Mouse (Mus musculus) MEL-GATA-1-ER (cell line): ENCODE data around the gene Odf3l1.
"Not testable (repeated sequence)": the region's sequence is repeated elsewhere in the genome, so short reads cannot be mapped to it uniquely, and the experiment has no call there.

Experiments used
- DNase-seq: peaks from one replicate; pipeline ENCODE4 v3.0.0-alpha.2; 2012; ENCODE audit warnings: low read depth; ENCODE audit errors: extremely low read depth

Gene Odf3l1

DNA sequence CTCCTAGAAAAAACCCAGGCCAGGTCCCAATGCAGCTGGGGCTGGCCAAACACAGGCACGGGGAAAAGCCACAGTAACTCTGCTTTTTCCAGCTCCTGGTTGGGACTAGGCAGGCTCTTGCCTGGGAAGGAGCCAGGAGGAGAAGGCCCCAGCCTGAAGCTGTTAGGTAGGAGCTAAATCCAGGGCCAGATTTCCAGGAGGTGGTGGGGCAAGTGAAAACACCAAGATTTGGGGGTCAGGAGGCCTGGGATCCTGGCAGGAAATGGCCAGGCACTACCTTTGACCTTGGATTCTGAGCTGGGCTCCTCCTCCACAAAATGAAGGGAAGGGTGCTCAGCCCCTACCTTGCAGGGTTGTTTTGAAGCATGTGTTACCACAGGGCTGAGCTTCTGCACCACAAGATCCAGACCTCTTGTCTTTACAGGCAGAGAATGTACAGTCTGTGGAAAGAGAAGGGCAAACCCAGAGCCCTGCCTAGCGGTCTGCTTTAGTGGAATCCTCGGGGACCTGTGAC is at the start of gene Odf3l1:
Odf3l1 (minus strand) TSS at position 464 of the 514 bp plus-strand sequence.
- DNase-seq: no peak

DNA sequence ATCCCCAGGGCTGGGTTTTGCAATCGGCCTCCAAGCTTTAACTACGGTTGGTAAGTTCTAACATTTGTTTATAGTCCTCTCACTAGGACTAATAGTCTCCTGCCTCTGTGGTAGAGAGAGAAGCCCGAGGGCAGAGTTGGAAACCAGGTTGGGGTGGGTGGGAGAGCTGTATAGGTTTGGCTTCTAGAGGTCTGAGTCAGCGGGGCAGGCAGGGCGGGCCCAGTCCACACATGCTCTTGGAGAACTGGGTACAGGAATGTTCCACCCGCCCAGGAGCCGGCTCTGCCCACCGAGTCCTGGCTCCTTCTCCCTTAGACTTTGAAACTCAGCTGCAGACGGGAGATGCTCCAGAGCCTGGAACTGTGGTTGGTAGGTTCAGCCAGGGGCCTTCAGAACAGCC is 49.5 kb upstream of the Odf3l1 start:
- DNase-seq: no peak

DNA sequence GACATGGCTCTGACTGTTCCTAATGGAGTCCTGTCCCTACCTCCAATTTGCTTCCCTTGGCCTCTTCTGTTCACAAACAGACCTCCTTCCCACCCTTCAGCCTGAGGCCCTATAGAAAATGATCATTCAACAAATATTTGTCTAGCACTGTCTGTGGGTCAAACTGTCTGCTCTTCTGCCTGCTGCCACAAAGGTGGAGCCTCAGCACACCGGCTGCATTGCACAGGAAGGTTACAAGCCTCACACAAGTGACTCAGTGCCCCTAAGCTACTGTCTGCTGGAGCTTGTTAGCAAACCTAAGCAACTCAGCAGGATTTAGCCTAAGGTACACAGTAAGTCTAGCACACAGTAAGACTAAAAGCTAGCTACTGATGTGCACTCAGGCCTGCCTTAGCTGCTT is 46.5 kb upstream of the Odf3l1 start:
- no peak for DNase-seq

DNA sequence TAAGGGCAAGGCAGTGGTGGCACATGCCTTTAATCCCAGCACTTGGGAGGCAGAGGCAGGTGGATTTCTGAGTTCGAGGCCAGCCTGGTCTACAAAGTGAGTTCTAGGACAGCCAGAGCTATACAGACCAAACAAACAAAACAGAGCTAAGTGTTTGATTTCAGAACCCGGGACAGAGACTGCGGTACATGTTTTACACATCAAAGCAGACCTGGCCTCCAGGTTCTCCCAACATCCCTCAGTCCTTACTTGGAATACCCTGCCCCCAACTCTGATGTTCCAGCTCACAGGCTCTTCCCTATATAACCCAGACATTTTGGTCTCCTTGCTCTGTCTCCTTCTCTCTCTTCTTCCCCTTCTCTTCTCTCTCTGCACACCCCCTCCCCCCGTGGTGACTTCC is 45.5 kb upstream of the Odf3l1 start:
- DNase-seq: not testable (repeated sequence)

DNA sequence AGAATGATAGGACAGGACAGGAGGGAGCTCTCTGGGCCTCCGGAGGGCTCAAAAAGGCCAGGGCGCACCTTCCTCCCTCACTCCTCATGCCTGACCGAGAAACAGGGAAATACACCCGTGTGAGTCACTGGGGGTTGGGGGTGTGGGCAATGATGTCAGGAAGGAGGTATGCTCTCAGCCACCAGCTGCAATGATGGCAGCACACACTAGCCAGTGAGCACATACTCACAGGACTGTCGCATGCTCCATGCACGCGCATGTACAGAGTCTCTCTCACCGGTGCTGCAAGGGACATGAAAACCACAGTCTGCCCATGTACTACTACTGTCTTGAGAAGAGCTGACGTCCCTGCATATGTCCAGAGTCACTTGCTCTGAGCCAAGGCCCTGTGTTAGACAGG is 43.1 kb upstream of the Odf3l1 start:
- no peak for DNase-seq

DNA sequence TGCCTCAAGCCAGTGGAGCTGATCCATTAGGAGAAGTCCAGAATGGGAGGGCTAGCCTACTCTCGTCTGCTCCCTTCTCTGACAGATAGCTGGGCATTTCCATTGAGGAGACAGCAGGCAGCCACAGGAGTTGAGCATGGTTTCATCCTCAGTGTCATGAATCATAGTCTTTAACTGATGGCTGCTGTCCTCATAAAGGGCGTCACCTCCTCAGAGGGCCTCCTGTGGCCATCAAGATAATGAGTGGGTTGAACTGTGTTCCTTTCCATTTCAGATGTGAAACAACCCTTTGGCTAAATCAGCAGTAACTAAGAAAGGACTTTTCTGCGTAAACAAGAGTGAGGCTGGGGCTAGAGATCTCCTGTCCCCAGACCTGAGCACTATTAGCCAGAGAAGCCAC is 39.2 kb upstream of the Odf3l1 start:
- DNase-seq: no peak

DNA sequence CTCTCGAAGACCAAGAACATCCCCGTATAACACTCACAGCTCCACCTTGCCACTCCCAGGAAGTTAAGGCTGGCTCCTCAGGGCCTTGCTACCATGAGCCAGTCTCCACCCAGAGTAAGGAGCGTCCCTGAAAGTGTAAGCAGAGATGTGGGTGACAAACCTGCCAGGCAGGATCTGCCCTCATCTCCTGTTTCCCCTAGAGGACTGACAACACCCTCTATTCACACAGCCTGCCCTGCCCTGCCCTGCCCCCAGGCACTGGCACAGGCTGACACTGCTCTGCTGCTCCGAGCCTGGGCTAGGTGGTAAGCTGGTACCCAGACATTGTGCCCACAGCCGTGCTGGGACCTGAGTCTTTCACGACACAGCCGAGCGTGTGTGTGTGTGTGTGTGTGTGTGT is 36.7 kb upstream of the Odf3l1 start:
- DNase-seq: no peak

DNA sequence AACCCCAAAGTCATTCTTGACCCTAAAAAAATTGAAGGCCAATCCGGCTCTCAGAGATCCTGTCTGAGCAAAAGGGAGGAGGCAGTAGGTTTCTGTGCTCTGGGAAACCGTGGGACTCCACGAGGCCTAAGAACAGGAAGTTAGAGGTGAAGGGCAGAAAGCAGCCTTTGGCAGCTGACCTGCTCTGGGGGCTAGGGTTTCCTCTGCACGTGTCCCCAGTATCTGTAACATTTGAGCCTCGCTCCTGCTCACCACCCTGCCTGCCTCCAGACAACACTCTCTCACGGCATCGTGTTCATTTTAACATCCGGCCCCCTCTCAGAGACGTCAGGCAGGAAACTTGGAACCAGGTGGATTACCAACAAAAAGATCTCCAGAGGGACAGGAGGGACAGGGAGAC is 36.1 kb upstream of the Odf3l1 start:
- DNase-seq: no peak

DNA sequence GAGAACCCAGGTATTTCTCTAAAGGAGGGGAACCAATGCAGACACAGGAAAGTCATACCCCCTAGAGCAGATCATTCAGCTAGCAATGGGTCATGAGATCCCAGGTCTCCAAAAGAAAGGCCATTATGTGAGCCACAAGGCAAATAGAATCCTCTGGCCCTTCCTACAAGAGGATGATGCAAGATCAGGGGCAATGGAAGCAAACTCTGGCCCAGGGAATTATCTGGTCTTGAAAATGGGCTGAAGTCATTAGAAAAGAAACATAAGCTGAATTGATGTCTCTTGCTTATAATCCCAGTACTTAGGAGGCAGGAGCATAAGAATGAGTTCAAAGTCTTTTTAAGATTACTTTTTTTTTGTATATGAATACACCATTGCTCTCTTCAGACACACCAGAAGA is 35.6 kb upstream of the Odf3l1 start:
- no peak for DNase-seq

DNA sequence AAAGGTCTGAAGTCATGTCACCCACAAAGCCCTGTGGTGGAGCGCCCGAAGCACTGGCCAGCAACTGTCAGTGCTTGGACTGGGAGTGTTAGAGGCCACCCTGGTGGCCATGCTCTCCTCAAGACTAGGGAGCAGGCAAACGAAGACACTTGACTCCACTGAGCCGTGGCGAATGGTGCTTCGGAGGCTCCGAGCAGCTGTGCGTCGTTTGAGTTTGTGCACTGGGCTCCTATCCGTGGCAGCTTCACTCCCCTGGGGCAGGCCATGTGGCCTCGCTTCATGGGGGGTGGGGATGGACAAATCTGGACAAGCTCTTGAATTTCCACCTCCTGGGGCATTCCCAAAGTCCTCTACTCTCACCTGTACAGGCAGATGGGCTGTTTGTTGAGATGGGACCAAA is 34.9 kb upstream of the Odf3l1 start:
- no peak for DNase-seq

DNA sequence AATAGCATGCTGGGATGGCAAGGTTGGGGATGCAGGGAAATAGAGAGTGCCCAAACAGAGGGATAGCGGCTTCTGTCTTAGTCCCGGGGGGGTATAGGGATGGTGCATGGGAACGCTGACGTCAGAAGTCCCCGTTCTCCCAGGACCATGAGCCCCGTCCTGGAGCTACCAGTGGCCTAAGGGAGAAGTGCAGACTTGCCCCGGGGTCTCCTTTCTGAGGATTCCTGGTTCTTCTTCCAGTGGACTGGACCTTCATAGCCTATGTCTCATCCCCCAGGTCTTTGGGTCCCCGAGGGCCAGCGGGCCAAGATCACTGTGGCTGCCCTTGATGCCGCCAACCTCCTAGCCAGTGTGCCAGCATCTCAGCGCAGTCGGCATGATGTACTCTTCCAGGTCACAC is 32.3 kb upstream of the Odf3l1 start:
- DNase-seq: no peak

DNA sequence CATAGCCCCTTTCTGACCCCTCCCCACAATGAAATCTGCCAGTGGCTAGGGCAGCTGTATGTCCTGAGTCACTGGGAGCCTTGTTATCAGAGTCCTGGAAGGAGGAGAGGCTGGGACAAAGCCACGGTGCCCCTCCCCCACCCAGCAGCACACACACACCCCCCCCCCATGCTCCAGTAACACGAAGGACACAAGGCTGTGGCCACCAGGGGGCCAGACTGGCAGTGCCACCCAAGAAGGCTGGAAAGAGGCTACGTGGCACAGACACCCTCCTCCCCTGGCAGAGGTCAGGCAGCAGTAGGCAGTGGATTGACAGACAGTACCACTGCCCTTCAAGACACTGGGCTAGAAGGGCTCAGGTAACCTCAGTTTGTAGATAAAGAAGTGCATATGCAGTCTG is 29.5 kb upstream of the Odf3l1 start:
- DNase-seq: no peak

DNA sequence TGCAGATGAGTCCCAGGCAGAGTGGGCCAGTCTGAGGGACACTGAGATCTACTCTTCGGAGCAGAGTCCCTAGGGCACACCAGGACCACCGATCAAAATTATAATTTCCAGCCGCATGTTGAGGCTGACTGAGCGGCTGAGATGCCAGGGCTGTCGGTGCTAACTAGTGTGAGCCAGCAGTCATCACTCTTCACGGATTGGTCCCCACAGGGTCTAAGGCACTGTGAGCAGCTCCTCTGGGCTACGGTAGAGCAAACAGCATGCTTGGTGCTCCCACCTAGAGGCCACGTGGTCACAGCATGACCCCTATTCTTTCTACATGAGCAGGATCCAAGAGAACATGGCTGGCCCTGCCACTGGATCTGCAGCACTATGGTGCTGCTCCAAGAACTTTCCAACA is 28.8 kb upstream of the Odf3l1 start:
- DNase-seq: no peak

DNA sequence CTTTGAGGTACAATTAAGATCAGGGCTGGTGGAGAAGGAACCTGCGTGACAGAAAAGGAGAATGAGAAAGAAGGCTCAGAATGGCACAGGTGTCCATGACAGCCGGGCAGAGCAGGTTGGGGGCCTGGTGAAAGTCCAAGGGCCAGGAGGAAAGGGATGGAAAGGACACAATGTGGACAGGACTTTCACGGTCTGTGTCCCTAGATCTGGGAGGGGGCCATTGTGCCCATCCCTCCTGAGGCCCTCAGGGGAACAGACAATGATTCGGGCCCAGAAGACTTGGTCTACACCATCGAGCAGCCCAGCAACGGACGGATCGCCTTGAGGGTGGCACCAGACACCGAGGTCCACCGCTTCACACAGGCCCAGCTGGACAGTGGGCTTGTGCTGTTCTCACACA is 27.6 kb upstream of the Odf3l1 start:
- no peak for DNase-seq

DNA sequence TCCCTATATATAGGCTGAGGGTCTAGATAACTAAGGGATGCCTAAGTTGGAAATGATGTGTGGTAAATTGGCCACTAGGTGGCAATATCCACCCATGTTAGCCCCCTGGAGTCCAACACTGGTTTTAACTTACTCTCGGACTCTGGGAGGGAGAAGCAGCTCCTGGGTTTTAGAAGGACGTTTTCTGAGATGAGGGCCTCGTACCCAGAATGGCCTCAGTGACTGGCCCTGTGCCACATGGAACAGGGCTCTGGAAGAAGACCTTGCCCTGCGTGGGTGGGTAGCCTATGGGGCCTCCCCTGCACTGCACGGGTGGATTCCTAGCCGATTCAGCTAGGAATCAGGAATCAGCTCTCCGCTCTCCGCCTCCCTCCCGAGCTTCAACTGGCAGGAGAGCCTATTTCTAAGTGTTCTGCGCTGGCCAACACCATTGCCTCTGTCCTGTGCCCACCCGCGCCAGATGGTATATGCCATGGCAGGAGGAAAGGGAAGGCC is 27.1 kb upstream of the Odf3l1 start:
- DNase-seq: peak; percentile 79

DNA sequence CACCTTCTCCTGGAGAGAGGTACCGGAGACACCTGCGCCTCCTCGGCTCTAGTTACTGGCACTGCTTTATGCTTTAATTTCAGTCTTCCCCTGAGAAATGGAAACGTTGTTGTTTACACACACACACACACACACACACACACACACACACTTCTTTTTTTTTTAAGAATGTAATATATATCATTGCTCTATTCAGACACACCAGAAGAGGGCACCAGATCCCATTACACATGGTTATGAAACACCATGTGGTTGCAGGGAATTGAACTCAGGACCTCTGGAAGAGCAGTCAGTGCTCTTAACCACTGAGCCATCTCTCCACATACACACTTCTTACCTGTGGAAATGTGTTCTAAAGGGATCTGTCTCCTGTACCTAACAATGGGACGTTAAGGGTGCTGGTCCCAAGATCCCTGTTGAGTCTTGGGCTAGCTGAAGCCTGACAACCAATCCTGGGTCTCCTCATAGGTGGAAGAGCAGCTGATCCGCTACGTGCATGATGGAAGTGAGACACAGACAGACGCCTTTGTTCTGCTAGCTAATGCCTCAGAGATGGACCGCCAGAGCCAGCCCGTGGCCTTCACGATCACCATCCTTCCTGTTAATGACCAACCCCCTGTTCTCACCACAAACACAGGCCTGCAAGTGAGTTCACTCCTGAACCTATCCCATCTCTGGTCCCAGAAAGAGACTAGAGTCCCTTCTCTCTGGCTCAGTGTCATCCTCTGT is 26.2 kb upstream of the Odf3l1 start:
- no peak for DNase-seq

DNA sequence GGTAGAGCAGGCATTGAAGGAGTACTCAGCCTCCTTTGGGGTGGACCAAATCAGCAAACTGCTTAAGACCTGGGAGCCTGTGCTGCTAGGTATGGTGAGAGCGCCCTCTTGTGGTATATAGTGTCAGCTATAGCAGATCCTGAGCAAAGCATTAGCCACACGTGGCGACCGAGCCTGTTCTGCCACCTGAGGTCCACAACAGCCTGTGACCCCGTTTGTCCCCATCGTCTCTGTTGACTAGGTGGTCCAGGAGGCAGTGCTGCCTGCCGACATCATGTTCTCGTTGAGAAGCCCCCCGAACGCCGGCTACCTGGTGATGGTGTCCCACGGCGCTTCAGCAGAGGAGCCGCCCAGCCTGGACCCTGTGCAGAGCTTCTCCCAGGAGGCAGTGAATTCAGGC is 25.3 kb upstream of the Odf3l1 start:
- DNase-seq: peak; percentile 77

DNA sequence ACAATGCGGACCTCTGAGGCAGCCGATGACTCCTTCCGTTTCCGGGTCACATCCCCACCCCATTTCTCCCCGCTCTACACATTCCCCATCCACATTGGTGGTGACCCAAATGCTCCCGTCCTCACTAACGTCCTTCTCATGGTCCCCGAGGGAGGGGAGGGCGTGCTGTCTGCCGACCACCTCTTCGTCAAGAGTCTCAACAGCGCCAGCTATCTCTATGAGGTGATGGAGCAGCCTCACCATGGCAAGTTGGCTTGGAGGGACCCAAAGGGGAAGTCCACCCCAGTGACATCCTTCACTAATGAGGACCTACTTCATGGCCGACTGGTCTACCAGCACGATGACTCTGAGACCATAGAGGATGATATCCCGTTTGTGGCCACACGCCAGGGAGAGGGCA is 23.1 kb upstream of the Odf3l1 start:
- DNase-seq: no peak

DNA sequence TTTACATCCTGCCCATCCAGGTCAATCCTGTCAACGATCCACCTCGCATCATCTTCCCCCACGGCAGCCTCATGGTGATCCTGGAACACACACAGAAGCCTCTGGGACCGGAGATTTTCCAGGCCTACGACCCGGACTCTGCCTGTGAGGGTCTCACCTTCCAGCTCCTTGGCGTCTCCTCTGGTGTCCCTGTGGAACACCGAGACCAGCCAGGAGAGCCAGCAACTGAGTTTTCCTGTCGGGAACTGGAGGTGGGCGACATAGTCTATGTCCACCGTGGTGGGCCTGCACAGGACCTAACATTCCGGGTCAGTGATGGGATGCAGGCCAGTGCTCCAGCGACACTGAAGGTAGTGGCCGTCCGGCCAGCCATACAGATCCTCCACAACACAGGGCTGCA is 22.1 kb upstream of the Odf3l1 start:
- no peak for DNase-seq

DNA sequence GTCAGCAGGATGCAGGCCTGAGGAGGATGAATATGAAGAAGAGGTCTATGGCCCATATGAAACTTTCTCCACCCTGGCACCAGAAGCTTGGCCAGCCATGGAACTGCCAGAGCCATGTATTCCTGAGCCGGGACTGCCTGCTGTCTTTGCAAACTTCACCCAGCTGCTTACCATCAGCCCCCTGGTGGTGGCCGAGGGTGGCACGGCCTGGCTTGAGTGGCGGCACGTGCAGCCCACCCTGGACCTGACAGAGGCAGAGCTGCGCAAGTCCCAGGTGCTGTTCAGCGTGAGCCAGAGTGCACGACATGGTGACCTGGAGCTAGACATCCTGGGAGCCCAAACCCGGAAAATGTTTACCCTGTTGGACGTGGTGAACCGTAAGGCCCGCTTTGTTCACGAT is 21.6 kb upstream of the Odf3l1 start:
- DNase-seq: no peak

DNA sequence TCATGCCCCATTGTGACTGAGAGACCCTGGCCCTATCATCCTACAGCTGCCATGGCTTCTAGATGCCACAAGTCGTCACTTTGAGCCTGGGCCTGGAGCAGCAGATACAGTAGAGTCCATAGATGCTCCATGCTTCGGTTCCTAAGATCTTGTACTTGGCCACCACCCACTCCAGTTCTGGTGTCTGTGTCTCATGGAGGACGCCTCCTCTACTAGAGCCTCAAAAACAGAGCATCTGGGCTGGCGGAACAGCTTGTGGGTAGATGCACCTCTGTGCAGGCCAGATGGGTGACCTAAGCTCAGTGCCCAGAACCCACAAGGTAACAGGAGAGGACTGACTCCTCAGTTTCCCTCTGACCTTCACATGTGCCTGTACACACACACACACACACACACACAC is 19.8 kb upstream of the Odf3l1 start:
- no peak for DNase-seq

DNA sequence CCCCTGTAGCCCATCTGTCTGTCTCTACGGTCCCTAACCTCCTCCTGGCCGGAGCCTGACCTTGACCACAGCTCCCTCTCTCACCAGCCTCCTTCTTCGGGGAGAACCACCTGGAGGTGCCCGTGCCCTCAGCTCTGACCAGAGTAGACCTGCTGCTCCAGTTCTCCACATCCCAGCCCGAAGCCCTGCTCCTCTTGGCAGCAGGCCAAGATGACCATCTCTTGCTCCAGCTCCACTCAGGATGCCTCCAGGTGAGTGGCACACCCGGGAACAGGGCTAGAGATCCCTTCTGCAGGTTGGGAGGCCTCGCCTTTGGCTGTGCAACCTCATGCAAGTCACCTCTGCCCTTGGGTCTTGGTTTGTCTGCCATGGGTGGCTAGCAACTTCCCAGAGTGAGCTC is 19.0 kb upstream of the Odf3l1 start:
- no peak for DNase-seq

DNA sequence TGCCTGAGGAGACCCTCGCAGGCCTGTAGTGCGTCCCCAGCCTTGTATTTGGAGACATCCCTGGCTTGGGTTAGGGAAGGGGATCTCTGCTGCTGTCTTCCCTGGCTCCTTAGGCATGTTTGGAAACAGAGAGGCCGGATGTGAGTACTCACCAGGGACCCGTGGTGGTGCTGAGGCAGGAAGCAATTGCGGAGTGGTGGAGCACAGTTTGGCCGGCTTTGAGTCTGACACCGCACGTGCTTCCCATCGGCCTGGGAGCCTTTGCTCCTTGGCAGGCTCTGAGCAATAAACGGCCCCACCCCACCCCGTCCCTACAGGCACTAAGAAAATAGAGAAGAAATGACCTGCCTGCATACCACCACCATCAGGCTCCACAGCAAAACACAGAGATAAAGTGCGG is 18.3 kb upstream of the Odf3l1 start:
- no peak for DNase-seq

DNA sequence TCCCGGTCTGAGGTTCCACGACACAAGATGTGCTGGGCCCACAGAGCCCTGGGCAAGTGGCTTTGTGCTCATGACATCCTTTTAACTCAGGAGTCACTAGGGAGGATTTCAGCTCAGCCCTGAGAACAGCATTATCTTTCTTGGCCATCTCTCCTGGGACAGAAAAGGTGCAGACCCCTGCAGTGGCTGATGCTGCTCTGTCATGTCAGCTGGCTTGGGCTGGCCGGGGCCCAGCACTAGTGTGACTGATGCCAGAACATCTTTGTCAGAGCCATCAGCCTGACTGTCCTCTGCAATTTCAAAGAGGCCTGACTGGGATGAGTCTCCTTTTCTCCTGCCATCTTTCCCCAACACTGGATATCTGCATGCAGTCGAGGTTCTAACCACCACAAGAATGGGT is 17.8 kb upstream of the Odf3l1 start:
- DNase-seq: no peak
